Mouse (Mus musculus) megakaryocyte, embryonic 14.5 days (primary cell): ENCODE measurements at regions not wholly inside any gene's neighbourhood (a gene's known extent, or its start where the extent isn't known, plus 50 kb on each side); places are given as distances from the start of the nearest gene placed in this dataset.
"Not testable (repeated sequence)": the region's sequence is repeated elsewhere in the genome, so short reads cannot be mapped to it uniquely, and the experiment has no call there.

Experiments used
- H3K27me3 ChIP-seq: replicated peaks from 2 replicates; pipeline ENCODE3; 2012; ENCODE audit warnings: inconsistent platforms
- H3K36me3 ChIP-seq: replicated peaks from 2 replicates; pipeline ENCODE3; 2012; ENCODE audit warnings: low read length, inconsistent platforms, mixed read lengths
- H3K4me1 ChIP-seq: 2 replicates; pipeline ENCODE4 v1.6.1; 2012; ENCODE audit warnings: inconsistent platforms
- H3K4me3 ChIP-seq: replicated peaks from 2 replicates; pipeline ENCODE3; 2012; ENCODE audit warnings: moderate library complexity, mild to moderate bottlenecking, inconsistent platforms
- H3K9me3 ChIP-seq: 2 replicates; pipeline ENCODE4 v1.6.1; 2012; ENCODE audit warnings: inconsistent platforms
- FLI1 ChIP-seq: IDR thresholded peaks from 2 replicates; pipeline ENCODE4 v1.6.1; 2012; ENCODE audit warnings: low read length, inconsistent platforms, mixed read lengths
- GATA1 ChIP-seq: IDR thresholded peaks from 3 replicates; pipeline ENCODE4 v1.6.1; 2012; ENCODE audit warnings: mixed read lengths, low read length, inconsistent platforms, borderline replicate concordance

DNA sequence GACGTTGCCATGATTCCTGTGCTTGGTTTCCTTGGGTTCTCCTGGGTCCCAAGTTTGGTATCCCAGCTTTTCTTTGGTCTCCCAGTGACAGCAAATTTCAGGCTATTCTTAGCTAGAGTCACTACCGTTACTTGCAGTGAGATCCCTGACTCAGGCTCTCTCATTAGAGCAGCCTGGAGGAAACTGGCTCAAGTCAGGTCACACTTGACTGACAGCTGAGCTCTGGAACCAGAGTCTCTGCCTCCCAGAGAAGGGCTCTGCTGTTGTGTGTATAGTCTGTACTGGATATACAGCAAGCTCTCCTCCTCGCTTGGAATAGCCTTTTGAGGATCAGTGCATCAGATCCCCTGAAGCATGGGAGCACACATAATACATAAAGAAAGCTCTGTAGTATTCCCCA is 100.7 kb upstream of the Eif4g2 start:
- TF ChIP-seq GATA1 (no peak), FLI1 (no peak)
- peaks cover 43% of the 10 kb centered on the region for H3K4me1 ChIP-seq
- H3K36me3 ChIP-seq, result no peaks in the 10 kb centered on the region
- H3K27me3 ChIP-seq, result peaks cover 24% of the 10 kb centered on the region
- H3K4me3 ChIP-seq, result no peak overlapping the region
- H3K9me3 ChIP-seq, result no peaks in the 10 kb centered on the region

DNA sequence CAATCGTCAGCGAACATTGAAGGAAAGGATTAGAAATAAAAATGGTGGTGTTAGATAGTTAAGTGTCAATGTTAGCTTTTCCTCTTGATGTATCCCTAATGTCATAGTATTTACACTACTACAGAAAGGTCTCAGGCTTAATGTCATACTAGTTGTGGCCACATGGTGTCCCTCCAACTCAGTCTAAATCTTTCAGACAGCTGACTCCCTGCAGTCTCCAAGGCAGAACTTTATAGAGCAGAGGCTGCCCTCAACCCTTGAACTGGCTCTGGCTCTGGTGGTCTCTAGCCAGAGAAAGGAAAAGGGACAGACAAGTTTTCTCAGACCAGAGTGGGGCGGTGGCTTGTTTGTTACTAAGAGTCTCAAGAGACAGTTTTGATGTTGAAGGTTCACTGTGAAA is 99.5 kb upstream of the Eif4g2 start:
- TF ChIP-seq GATA1 (no peak), FLI1 (no peak)
- H3K4me1 ChIP-seq, result peaks cover 48% of the 10 kb centered on the region

DNA sequence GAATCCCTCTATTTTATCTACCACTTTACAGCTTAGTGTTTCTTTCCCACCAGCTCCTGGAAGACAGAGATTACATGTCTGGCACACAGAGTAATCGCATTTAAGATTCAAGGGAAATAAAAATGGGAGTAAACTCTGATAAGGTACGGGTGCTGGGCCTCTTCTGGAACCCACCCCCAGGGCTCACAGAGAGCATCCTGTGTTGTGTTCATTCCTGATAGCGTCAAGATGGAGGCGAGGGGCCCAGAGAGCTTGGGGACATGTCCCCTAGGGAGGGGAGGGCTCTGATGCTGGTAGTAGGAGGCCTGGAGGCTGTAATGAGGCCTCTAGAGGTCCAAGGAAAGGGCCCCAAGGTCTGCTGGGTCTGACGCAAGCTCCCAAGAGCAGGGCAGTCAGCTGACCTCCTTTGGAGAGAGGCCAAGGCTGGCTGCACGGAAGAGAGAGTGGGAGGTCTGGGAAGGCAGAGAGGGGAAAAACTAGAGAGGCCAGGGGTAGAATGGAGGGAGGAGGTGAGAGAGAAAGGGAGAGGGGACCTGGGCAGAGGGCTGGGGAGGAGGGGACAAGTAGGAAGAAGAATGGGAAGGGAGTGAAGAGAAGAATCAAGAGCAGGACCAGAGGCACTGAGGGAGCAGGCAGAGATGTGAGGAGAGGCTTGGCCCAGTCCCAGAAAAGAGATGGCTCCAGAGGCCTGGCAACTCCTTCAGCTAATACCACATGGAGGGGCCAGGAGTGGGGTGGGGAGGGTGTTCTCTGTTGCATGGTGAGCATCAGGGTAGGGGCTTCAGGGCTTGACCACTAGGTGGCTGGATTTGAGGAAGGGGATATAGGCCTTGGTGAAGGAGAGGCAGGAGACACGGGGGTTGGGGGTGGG is 96.8 kb upstream of the Eif4g2 start:
- TF ChIP-seq GATA1 (no peak), FLI1 (no peak)
- Histone ChIP-seq H3K36me3 (no peaks in the 10 kb centered on the region), H3K9me3 (no peaks in the 10 kb centered on the region), H3K4me3 (peak overlapping the region; percentile 14), H3K4me1 (peaks cover 48% of the 10 kb centered on the region), H3K27me3 (peaks cover 26% of the 10 kb centered on the region)

More for the DNA sequence above, 99.5 kb upstream of the Eif4g2 start:
- Histone ChIP-seq H3K27me3 (peaks cover 24% of the 10 kb centered on the region), H3K36me3 (no peaks in the 10 kb centered on the region), H3K4me3 (no peak overlapping the region), H3K9me3 (no peaks in the 10 kb centered on the region)

DNA sequence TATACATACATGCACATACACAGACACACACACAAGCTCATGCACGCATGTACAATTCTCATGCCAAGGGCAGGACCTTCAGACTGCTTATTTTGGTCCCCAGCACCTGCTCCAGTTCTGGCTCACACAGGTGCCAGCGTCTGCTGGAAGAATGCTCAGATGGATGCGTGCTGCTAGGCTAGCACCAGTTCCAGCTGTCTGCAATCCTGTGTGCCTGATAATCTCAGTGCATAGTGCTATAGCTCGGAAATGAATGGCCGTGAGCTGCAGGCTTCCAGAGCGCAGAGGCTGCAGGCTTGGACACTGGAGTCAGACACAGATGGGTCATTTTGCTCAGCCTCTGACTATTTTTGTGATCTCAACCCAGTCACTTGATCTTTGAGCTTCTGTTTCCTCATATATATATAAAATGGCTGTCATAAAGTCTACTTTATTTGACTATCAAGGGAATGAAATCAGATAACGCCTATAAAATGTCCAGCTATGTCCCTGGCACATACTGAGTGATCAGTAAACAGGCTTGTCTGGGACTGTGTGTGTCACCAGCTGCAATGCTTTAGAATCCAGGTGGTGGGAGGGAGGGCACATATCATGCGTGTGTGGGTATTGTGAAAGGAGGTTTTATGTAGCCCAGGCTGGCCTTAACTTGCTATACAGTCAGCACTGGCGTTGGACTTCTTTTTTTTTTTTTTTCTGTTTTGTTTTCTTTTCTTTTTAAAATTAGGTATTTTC is 91.7 kb upstream of the Eif4g2 start:
- no peaks in the 10 kb centered on the region for H3K36me3 ChIP-seq
- no peaks in the 10 kb centered on the region for H3K9me3 ChIP-seq
- TF ChIP-seq FLI1 (no peak), GATA1 (no peak)
- peaks cover 13% of the 10 kb centered on the region for H3K4me1 ChIP-seq
- H3K4me3 ChIP-seq, result no peak overlapping the region
- H3K27me3 ChIP-seq, result peaks cover 16% of the 10 kb centered on the region

DNA sequence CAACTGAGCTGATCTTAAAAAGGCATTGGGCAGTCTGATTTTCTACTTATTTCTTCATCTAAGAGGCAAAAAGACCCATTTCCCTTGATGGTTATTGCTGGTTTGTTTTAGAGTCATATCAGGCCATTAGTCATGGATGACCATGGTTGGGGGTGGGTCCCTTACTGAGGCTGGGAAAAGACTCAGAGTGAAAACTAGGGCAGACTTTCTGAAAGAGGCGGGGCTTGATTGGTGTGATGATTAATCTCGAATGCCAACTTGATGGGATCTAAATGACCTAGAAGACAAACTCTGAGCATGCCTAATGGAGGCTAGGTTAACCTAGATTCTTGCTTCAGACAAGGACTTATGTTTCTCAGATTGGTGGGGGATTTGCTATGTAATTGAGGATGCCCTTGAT is 89.2 kb upstream of the Eif4g2 start:
- Histone ChIP-seq H3K36me3 (no peaks in the 10 kb centered on the region), H3K27me3 (peaks cover 16% of the 10 kb centered on the region), H3K4me1 (no peaks in the 10 kb centered on the region; the same call in 1 of the 2 replicates), H3K4me3 (no peak overlapping the region), H3K9me3 (no peaks in the 10 kb centered on the region)
- TF ChIP-seq GATA1 (no peak), FLI1 (no peak)

DNA sequence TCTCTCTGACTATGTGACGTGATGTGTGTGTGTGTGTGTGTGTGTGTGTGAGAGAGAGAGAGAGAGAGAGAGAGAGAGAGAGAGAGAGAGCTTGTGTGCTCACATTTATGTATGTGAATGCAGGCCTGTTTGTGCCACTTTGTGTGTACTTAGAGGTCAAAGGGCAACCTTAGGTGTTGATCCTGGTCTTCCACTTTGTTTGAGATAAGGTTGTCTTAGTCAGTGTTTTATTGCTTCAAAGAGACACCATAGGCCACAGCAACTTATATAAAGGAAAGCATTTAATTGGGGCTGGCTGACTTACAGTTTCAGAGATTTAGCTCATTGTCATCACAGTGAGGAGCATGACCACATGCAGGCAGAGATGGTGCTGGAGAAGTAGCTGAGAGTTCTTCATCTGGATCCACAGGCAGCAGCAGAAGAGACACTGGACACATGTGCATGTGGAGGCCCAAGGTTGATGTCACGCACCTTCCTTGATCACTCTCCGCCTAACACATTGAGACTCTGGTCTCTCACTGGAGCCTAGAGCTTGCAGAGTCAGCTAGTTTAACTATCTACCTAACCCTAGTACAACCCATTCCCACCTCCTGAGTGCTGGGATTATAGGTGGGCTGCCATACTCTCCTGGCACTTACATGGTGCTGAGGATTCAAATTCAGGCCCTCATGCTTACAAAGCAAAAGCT is 85.9 kb upstream of the Eif4g2 start:
- H3K36me3 ChIP-seq, H3K4me3 ChIP-seq, H3K27me3 ChIP-seq, H3K9me3 ChIP-seq, H3K4me1 ChIP-seq: not testable (repeated sequence)

DNA sequence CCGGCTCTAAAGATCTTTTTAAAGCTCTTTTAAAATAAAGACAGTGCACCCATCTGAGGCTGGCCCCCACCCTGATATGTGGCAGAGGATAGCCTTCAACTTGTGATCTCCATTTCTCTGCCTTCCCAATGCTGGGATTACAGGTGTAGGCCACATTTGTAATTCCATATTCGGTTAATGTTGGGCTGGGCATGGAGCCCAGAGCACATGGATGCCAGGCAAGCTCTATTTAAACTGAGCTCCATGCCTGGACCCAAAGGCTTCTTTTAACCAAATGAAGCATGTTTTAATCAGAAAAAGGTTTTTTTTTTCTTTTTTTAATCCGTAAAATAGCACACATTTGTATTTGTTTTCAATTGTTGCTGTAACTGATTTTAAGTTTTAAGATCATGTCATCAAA is 82.2 kb upstream of the Eif4g2 start:
- Histone ChIP-seq H3K36me3 (no peaks in the 10 kb centered on the region), H3K4me1 (peaks cover 5% of the 10 kb centered on the region; the same call in 1 of the 2 replicates), H3K27me3 (peaks cover 3% of the 10 kb centered on the region), H3K9me3 (peaks cover 5% of the 10 kb centered on the region), H3K4me3 (no peak overlapping the region)
- TF ChIP-seq GATA1 (no peak), FLI1 (no peak)

DNA sequence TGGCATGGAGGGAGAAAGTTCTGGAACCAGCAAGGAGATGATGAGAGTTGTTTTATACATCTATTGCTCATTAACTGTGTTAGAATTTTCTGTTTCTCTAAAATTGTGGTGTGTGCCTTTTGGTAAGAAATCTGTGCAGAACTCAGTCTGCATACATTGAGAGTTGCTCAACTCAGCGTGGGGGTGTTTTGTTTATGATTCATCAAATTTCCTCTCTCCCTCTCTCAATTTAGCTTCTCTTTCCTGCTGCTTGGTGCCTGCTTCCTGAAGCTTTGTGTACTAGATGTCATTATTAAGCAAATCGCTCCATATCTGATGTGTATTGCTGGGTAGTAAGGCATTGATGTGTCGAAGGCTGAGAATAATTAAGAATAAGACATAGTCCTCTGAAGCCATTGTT is 81.4 kb upstream of the Eif4g2 start:
- TF ChIP-seq FLI1, result no peak
- Histone ChIP-seq H3K4me1 (peaks cover 5% of the 10 kb centered on the region; the same call in 1 of the 2 replicates), H3K4me3 (no peak overlapping the region), H3K36me3 (no peaks in the 10 kb centered on the region), H3K9me3 (peaks cover 5% of the 10 kb centered on the region), H3K27me3 (peaks cover 3% of the 10 kb centered on the region)

DNA sequence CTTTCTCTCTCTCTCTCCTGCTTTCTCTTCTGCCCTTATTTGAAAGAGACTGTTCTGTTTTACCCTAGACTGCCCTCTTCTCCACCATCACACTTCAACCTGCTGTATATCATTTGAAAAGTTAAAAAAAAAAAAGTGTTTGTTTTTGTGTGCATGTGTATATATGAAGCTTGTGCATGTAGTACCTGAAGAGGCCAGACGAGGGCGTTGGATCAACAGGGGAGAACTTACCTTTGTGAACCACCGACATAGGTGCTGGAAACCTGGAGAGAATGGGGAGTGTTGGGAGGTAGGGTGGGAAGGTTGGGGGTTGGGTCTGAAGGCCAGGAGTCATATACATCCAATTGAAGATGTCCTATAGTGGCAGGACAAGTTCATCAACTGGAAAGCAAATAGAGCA is 81.0 kb upstream of the Eif4g2 start:
- H3K4me3 ChIP-seq, result no peak overlapping the region
- TF ChIP-seq FLI1 (no peak), GATA1 (no peak)
- peaks cover 5% of the 10 kb centered on the region; the same call in 1 of the 2 replicates for H3K4me1 ChIP-seq
- peaks cover 6% of the 10 kb centered on the region for H3K27me3 ChIP-seq
- peaks cover 5% of the 10 kb centered on the region for H3K9me3 ChIP-seq
- H3K36me3 ChIP-seq, result no peaks in the 10 kb centered on the region

DNA sequence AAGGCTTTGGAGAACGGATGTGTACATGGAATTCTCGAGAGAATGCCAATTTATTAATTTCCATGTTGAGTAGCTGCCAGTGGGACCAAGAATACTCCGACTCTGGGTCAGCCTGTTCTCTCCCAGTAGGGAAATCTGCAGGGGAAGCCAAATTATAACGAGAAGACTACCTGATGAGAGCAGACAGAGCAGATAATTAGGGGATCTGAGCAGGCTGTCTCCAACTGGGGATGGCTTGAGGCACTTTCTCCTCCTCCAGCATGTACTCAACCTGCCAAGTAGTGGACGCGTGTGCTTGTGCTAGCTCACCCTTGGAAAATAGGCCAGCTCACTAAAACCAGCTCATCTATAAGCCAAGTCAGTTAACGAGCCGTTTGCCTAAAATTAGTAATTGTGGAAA is 80.5 kb upstream of the Eif4g2 start:
- Histone ChIP-seq H3K36me3 (no peaks in the 10 kb centered on the region), H3K27me3 (peaks cover 7% of the 10 kb centered on the region), H3K4me3 (no peak overlapping the region), H3K4me1 (peaks cover 5% of the 10 kb centered on the region; the same call in 1 of the 2 replicates), H3K9me3 (peaks cover 5% of the 10 kb centered on the region)
- TF ChIP-seq GATA1 (no peak), FLI1 (no peak)
